Mouse (Mus musculus) liver, embryonic 14.5 days (tissue): Measurements from ENCODE around the gene Serpina3b. TPM values are rescaled to one million over a fixed set of nuclear protein-coding genes. Genes with fewer than 3 reads are reported as not detected.

Experiments used
- ATAC-seq: fragments of 200-750 bp; cut with Nextera tagmentation; 2 replicates; pipeline ENCODE4 v1.8.0; 2017; ENCODE audit warnings: moderate number of reproducible peaks, mild to moderate bottlenecking, moderate library complexity; ENCODE audit not compliant: insufficient read depth
- DNase-seq, 3 experiments: peaks; one replicate each; pipeline ENCODE4 v3.0.0-alpha.2; 2012 to 2013; ENCODE audit warnings: low read depth in 3 of 3, low spot score in 3 of 3
- H3K27ac ChIP-seq: fragments of 300-500 bp; sonication (generic); 2 replicates; pipeline ENCODE4 v1.5.1; 2014; ENCODE audit warnings: moderate library complexity, mild to moderate bottlenecking, control low read depth, inconsistent platforms
- H3K27me3 ChIP-seq: fragments of 300-500 bp; sonication (generic); 2 replicates; pipeline ENCODE4 v1.6.1; 2014; ENCODE audit warnings: mild to moderate bottlenecking, low read length, moderate library complexity; ENCODE audit not compliant: control insufficient read depth, insufficient read depth
- H3K36me3 ChIP-seq: fragments of 300-500 bp; sonication (generic); replicated peaks from 2 replicates; pipeline ENCODE4 v1.6.1; 2014; ENCODE audit warnings: low read depth; ENCODE audit not compliant: control insufficient read depth, insufficient read depth
- H3K4me1 ChIP-seq, 2 experiments: fragments of 200-500 bp in 1 of 2; fragments of 300-500 bp in 1 of 2; sonication (generic) in 1 of 2; replicated peaks; 2 replicates each; pipeline ENCODE4 v1.6.1; 2012 to 2014; ENCODE audit warnings: antibody characterized with exemption in 1 of 2, inconsistent platforms in 1 of 2, low read length in 1 of 2; ENCODE audit not compliant: control insufficient read depth in 2 of 2, insufficient read depth in 2 of 2
- H3K4me2 ChIP-seq: fragments of 300-500 bp; sonication (generic); 2 replicates; pipeline ENCODE4 v1.6.1; 2014; ENCODE audit warnings: low read depth, mild to moderate bottlenecking, control low read depth, moderate library complexity
- H3K4me3 ChIP-seq, 2 experiments: fragments of 200-500 bp in 1 of 2; fragments of 300-500 bp in 1 of 2; sonication (generic) in 1 of 2; 2 replicates each; pipeline ENCODE4 v1.5.1; 2012 to 2014; ENCODE audit warnings: low read depth in 2 of 2, low read length in 2 of 2, mild to moderate bottlenecking in 2 of 2, control low read depth in 1 of 2, inconsistent platforms in 1 of 2, moderate library complexity in 1 of 2; ENCODE audit not compliant: insufficient read depth in 1 of 2
- H3K9ac ChIP-seq: fragments of 300-500 bp; sonication (generic); replicated peaks from 2 replicates; pipeline ENCODE4 v1.6.1; 2014; ENCODE audit warnings: mild to moderate bottlenecking, control low read depth, moderate library complexity
- H3K9me3 ChIP-seq: fragments of 300-500 bp; sonication (generic); 2 replicates; pipeline ENCODE4 v1.6.1; 2016; ENCODE audit warnings: low read length, mixed read lengths; ENCODE audit not compliant: control insufficient read depth
- CTCF ChIP-seq: IDR thresholded peaks from 2 replicates; pipeline ENCODE4 v1.5.1; 2016; ENCODE audit warnings: antibody characterized with exemption, low read depth, control low read depth
- EP300 ChIP-seq: IDR thresholded peaks from 2 replicates; pipeline ENCODE4 v1.6.1; 2016; ENCODE audit warnings: antibody characterized with exemption, low read depth
- WGBS: fragments of 180-500 bp; shearing (Covaris S2); extraction: QIAGEN DNeasy Blood & Tissue Kit; methylation state at CpG from one replicate; pipeline ENCODE4 v1.1.7; 2014; ENCODE audit not compliant: insufficient replicate concordance; 5-methylcytosine and 5-hydroxymethylcytosine counted together
- polyA plus RNA-seq, 2 experiments: library from polyadenylated mRNA; depleted of rRNA in 1 of 2; stranded (reverse) in 1 of 2; unstranded in 1 of 2; fragments of >200 nt; fragmentation: Nextera tagmentation in 1 of 2; extraction: Ambion mirVana in 1 of 2; gene quantifications; 2 replicates each; pipeline versions ENCODE4 v1.2.1 to v1.2.3; 2012 to 2014

Gene Serpina3b
- polyA plus RNA-seq (2012; rRNA removed), result 0.04 and 0.11 TPM in 2 replicates
- polyA plus RNA-seq (2014; fragmentation: Nextera tagmentation; extraction: Ambion mirVana), result 0.10 and 0.34 TPM in 2 replicates

DNA sequence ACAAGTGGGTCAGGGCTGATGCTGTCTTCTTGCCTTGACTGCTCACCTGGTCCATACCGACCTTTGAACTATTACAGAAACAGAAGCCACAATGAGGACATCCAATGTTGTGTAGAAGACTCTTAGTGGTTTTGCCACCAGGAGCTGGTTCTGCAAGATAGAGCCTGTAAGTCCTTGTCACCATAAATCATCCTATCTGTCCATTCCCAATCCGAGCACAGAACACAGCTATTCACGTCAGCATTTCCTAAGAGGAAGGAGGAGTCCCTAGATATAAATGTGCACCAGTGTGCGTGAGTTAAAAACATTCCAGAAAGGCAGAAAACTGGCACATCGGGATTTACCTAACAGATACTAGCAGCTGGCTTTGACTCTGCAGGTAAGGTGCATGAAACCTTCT is at the start of gene Serpina3b:
Gene Serpina3b (plus strand): TSS at position 301 of the 400 bp plus-strand sequence.
- ATAC-seq, result no peak
- 43% methylated on average over 5 of the region's 5 CpGs for WGBS
- TF ChIP-seq CTCF (no peak), EP300 (no peak)
- Histone ChIP-seq H3K4me2 (no peak within 1 kb of the TSS), H3K4me3 (no peak within 1 kb of the TSS), H3K9me3 (no peaks in the 10 kb centered on the region), H3K27me3 (no peaks in the 10 kb centered on the region), H3K4me1 (no peaks in the 10 kb centered on the region), H3K36me3 (no peaks in the 10 kb centered on the region), H3K9ac (no peak within 1 kb of the TSS), H3K27ac (no peak within 1 kb of the TSS)
- no peak for DNase-seq

DNA sequence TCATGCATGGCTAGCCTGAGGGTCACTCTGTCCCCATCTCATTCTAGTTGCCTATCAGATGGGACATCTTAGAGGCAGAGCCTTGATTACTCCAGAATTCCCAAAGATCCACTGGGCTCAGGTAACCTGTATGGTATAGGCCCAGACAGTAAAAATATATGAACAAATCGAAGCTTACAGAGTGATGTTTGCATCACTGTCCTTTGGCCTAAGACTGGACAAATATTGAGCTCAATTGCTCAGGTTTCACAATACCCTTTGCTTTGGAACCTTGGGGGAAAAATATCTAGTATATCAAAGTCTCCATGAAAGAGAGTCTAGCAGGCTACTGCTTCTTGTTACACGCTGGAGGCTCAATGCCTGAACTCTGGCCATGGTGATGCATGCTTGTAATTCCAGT is 37.7 kb upstream of the Serpina3b start:
- no peak overlapping the region for H3K4me3 ChIP-seq
- DNase-seq (no peak), ATAC-seq (no peak)
- H3K27ac ChIP-seq, result no peak overlapping the region
- TF ChIP-seq CTCF (no peak), EP300 (no peak)
- H3K27me3 ChIP-seq, result no peaks in the 10 kb centered on the region
- peaks cover 0 to 6% of the 10 kb centered on the region in 2 experiments; a peak in 1 of 4 replicates for H3K4me1 ChIP-seq
- WGBS, result 38% methylated on average over 2 of the region's 2 CpGs
- no peaks in the 10 kb centered on the region for H3K9me3 ChIP-seq
- H3K36me3 ChIP-seq, result no peaks in the 10 kb centered on the region
- H3K4me2 ChIP-seq, result no peak overlapping the region
- no peak overlapping the region for H3K9ac ChIP-seq

GRCm38 (mm10) chr12:104091303-104091702 is 36.5 kb upstream of the Serpina3b start:
- DNase-seq (no peak), ATAC-seq (no peak)
- Histone ChIP-seq H3K4me2 (no peak overlapping the region), H3K9me3 (no peaks in the 10 kb centered on the region), H3K4me1 (peaks cover 0 to 6% of the 10 kb centered on the region in 2 experiments; a peak in 1 of 4 replicates), H3K9ac (no peak overlapping the region), H3K27ac (no peak overlapping the region), H3K4me3 (no peak overlapping the region), H3K27me3 (no peaks in the 10 kb centered on the region), H3K36me3 (no peaks in the 10 kb centered on the region)
- TF ChIP-seq CTCF (no peak), EP300 (no peak)
- 53% methylated on average over 1 of the region's 1 CpGs for WGBS

- TF ChIP-seq CTCF (no peak), EP300 (no peak)
- Histone ChIP-seq H3K4me1 (no peaks in the 10 kb centered on the region), H3K9me3 (no peaks in the 10 kb centered on the region), H3K4me3 (no peak within 1 kb of the TSS), H3K4me2 (no peak within 1 kb of the TSS), H3K9ac (no peak within 1 kb of the TSS), H3K27ac (no peak within 1 kb of the TSS), H3K36me3 (no peaks in the 10 kb centered on the region), H3K27me3 (no peaks in the 10 kb centered on the region)
- no peak for ATAC-seq
- WGBS, result 61% methylated on average over 6 of the region's 6 CpGs
- DNase-seq, result no peak
Measured at GRCm38 (mm10) chr12:104100768-104101167, 27.0 kb upstream of the Serpina3b start, which contains the start of gene Serpina5. Gene Serpina5, plus strand, starts transcription at chr12:104101113.

DNA sequence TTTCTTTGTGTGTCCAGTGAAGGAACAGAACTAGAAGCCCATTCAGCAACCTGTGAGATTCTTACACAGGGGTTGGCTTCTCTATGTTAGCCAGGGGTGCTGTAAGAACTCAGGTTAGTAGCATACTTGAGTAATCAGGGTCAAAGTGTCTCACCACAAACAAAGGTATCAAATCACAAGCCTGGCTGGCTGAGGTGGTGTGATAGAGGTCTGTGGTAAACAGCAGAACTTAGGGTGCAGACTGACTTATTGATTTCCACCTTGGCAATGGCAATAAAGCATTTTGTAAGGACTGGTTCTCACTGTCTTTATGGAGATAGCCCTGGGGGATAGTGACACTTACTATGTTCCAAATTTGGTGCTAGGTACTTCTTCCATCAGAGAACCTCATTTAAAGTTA is 21.9 kb upstream of the Serpina3b start:
- Histone ChIP-seq H3K9ac (no peak overlapping the region), H3K4me2 (no peak overlapping the region), H3K27me3 (no peaks in the 10 kb centered on the region), H3K36me3 (no peaks in the 10 kb centered on the region), H3K4me1 (peaks cover 2 to 8% of the 10 kb centered on the region in 2 experiments; a peak in 1 of 4 replicates), H3K4me3 (no peak overlapping the region), H3K9me3 (no peaks in the 10 kb centered on the region), H3K27ac (no peak overlapping the region)
- TF ChIP-seq CTCF, result no peak
- no peak for TF ChIP-seq EP300
- DNase-seq, result no peak
- ATAC-seq, result no peak
